Mouse (Mus musculus): ENCODE data around the gene Fam189a1. TPM values are rescaled to one million over a fixed set of nuclear protein-coding genes. Genes with fewer than 3 reads are reported as not detected.

Gene Fam189a1
- total RNA-seq (2017) = not detected in 2 replicates

DNA sequence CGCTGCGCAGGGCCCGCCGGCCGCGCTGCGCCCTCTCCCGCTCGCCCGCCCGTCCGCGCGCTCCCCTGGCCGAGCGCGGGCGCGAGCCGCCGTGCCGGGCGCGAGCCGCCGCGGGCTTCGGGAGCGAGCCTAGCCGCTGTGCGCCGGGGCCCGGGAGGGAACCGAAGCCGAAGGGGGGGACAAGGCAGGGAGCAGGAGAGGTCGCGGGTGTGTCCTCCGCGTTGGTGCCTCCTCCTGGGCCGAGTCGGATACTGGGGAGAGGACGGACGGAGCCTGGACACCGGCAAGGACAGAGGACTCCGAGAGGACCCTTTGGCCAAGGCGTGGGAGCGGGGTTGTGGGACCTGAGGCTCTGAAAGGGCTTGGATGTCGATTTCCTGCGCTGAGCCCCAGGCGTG lies at the start of gene Fam189a1:
Gene Fam189a1 (minus strand): TSS at position 57 of the 398 bp plus-strand sequence.
- ATAC-seq (replicated peaks; ENCODE audit: low read depth, poor library complexity, severe bottlenecking) = no peak; the same call in 1 of the 2 replicates

GRCm38 (mm10) chr7:65206021-65206420 lies 49.7 kb upstream of the Fam189a1 start:
- ATAC-seq (replicated peaks; ENCODE audit: low read depth, poor library complexity, severe bottlenecking) = no peak

GRCm38 (mm10) chr7:65202719-65203118 lies 46.3 kb upstream of the Fam189a1 start:
- no peak for ATAC-seq (replicated peaks; ENCODE audit: low read depth, poor library complexity, severe bottlenecking)

- no peak for ATAC-seq (replicated peaks; ENCODE audit: low read depth, poor library complexity, severe bottlenecking)
Observed at GRCm38 (mm10) chr7:65180694-65181093, 24.3 kb upstream of the Fam189a1 start.

DNA sequence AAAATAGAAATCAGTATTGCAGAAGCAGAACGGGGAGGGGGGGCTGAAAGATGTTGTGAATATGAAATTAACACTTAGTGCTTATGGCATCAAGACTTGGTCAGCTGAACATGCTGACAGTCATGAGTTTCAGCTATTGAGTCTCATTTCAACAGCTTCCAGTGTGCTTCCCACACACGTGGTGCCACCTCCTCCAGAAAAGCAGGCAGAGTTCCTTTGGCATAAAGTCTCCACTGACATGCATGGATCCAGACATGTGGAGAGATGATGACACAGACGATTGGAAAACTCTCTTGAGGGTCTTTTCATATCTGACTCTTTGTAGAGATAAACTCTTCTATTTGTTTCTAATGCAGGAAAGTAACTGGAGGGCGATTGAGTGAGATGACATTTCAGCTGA lies 14.4 kb upstream of the Fam189a1 start:
- no peak for ATAC-seq (replicated peaks; ENCODE audit: low read depth, poor library complexity, severe bottlenecking)

GRCm38 (mm10) chr7:65157031-65158025 lies 958 bp upstream of the Fam189a1 start:
- no peak for ATAC-seq (replicated peaks; ENCODE audit: low read depth, poor library complexity, severe bottlenecking)

- ATAC-seq (replicated peaks; ENCODE audit: low read depth, poor library complexity, severe bottlenecking) = no peak
Observed at GRCm38 (mm10) chr7:65155628-65156513, 499 bp downstream of the Fam189a1 start.

DNA sequence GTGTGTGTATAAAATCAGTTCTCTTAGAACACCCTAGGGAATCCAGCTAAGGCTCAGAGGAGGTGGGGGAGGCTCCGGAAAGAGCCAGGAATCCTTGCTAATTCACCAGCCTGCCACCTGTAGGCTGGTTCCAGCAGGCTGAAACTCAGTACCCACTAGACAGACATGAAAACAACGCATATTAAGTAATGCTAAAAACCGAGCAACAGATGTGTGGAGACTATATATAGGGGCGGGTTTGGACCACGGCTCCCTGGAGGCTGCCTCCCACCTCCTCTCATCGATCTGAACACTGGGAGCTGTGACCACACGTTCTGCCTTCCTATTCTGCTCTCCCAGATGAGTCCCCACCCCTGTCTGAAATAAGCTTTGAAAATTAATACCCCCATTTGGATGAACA lies 1.8 kb downstream of the Fam189a1 start:
- ATAC-seq (replicated peaks; ENCODE audit: low read depth, poor library complexity, severe bottlenecking) = no peak

GRCm38 (mm10) chr7:65153846-65154245 lies 2.5 kb downstream of the Fam189a1 start:
- no peak for ATAC-seq (replicated peaks; ENCODE audit: low read depth, poor library complexity, severe bottlenecking)

GRCm38 (mm10) chr7:65151526-65151925 lies 4.8 kb downstream of the Fam189a1 start:
- ATAC-seq (replicated peaks; ENCODE audit: low read depth, poor library complexity, severe bottlenecking) = no peak

DNA sequence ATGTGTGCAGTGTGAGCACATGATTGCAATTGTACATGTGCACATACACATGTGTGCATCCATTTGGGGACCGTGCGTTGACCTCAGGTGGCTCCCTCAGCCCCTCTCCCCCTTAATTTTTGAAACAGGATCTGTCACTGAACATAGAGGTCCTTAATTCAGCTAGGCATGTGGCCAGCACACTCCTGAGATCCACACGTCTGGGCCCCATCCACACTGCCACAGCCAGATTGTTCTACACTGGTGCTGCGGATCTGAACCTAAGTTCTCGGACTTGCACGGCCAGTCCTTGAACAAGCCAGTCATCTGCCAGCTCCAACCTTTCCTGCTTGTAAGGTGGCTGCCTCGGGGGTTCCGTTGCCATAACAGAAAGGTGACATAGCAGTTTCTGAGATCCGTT lies 7.3 kb downstream of the Fam189a1 start:
- ATAC-seq (replicated peaks; ENCODE audit: low read depth, poor library complexity, severe bottlenecking) = no peak

- ATAC-seq (replicated peaks; ENCODE audit: low read depth, poor library complexity, severe bottlenecking) = no peak
Observed at GRCm38 (mm10) chr7:65144881-65145280, 11.5 kb downstream of the Fam189a1 start.

DNA sequence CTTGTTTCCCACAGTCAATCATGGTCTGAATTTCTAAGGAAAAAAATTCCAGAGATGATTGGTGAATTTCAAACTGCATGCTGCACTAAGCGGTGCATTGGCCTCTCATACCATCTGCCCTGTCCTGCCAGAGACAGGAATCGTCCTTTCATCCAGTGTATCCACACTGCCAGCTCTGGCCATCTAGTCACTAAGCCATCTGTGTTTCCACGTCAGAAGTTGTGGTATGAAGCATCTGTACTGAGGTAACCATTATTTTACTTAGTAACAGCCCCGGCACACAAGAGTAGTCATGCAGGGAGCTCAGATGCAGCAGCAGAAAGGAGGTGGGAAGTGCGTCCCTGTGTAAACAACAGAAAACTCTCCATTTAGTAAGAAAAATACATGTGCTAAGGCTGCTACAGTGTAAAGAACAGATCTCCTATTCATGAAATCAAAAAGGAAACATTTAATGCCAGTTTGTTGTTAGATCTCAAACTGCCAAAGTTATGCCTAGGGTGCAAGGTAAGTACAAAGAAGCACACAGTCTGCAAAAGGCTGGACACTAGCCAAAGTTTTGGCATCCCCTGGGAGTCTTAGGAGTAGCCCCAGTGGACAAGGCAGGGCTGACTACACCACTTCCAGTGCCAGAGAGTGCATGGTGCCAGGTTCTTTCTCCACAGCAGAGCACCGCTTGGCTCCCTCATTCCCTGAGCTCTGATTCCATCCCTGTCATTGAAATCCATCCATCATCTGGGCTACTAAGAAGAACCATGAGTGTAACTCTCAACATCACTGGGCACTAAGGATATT lies 14.3 kb downstream of the Fam189a1 start:
- no peak for ATAC-seq (replicated peaks; ENCODE audit: low read depth, poor library complexity, severe bottlenecking)

GRCm38 (mm10) chr7:65140832-65141231 lies 15.5 kb downstream of the Fam189a1 start:
- ATAC-seq (replicated peaks; ENCODE audit: low read depth, poor library complexity, severe bottlenecking) = no peak

GRCm38 (mm10) chr7:65140099-65140498 lies 16.3 kb downstream of the Fam189a1 start:
- no peak for ATAC-seq (replicated peaks; ENCODE audit: low read depth, poor library complexity, severe bottlenecking)

DNA sequence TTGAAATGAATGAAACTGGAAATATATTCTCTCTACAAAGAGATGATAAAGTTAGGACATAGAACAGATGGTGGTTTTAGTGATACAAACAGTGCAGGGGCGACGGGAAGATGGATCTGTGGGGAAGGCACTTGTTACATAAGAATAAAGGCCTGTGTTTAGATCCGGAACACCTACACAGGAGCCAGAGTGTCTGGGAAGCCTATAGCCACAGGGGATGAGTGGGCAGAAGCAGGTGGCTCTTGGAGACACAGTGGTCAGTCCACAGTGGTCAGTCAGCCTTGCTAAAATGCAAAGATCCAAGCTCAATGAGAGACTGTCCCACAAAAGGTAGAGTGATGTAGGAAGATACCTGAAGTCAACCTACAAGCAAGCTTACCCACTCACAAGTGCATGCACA lies 32.6 kb downstream of the Fam189a1 start:
- no peak for ATAC-seq (replicated peaks; ENCODE audit: low read depth, poor library complexity, severe bottlenecking)

DNA sequence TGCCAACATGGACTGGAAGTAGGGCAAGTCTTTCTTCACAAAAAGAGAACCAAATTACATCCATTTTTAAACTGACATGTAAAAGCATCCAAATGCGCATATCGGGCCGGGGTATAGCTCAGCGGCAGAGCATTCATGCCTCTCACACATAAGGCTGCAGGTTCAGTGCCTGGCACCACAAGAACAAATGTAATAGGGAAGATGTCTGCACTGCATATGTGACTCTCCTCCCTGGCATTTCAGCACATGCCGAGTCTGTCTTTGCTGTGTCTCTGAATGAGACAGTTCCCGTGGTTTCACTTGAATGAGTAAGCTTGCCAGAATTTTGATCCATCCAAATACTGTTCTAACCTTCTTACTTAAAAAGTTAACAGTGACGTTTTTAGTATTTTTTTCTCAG lies 39.5 kb downstream of the Fam189a1 start:
- ATAC-seq (replicated peaks; ENCODE audit: low read depth, poor library complexity, severe bottlenecking) = no peak

- no peak for ATAC-seq (replicated peaks; ENCODE audit: low read depth, poor library complexity, severe bottlenecking)
Observed at GRCm38 (mm10) chr7:65115366-65115765, 41.0 kb downstream of the Fam189a1 start.

GRCm38 (mm10) chr7:65111664-65112063 lies 44.7 kb downstream of the Fam189a1 start:
- ATAC-seq (replicated peaks; ENCODE audit: low read depth, poor library complexity, severe bottlenecking) = no peak

- no peak for ATAC-seq (replicated peaks; ENCODE audit: low read depth, poor library complexity, severe bottlenecking)
Observed at GRCm38 (mm10) chr7:65105566-65105965, 50.8 kb downstream of the Fam189a1 start.

All from common myeloid progenitor, adult 5-6 weeks (primary cell).